Mouse (Mus musculus) heart, embryonic 16.5 days (tissue): ENCODE measurements at regions not wholly inside any gene's neighbourhood (a gene's known extent, or its start where the extent isn't known, plus 50 kb on each side); places are given as distances from the start of the nearest gene placed in this dataset.

Experiments used
- ATAC-seq: fragments of 200-750 bp; cut with Nextera tagmentation; replicated peaks from 2 replicates; pipeline ENCODE4 v1.8.0; 2017; ENCODE audit warnings: moderate number of reproducible peaks; ENCODE audit not compliant: insufficient read depth, low FRiP score; ENCODE audit errors: extremely low read depth
- H3K27ac ChIP-seq: fragments of 300-500 bp; sonication (generic); 2 replicates; pipeline ENCODE4 v1.5.1; 2014; ENCODE audit warnings: mild to moderate bottlenecking, low read length, control low read depth, moderate library complexity
- H3K27me3 ChIP-seq: fragments of 300-500 bp; sonication (generic); 2 replicates; pipeline ENCODE4 v1.6.1; 2014; ENCODE audit warnings: low read length, mixed read lengths; ENCODE audit not compliant: control insufficient read depth, insufficient read depth
- H3K36me3 ChIP-seq: fragments of 300-500 bp; sonication (generic); 2 replicates; pipeline ENCODE4 v1.6.1; 2014; ENCODE audit not compliant: control insufficient read depth, insufficient read depth
- H3K4me1 ChIP-seq: fragments of 300-500 bp; sonication (generic); 2 replicates; pipeline ENCODE4 v1.6.1; 2014; ENCODE audit warnings: low read length, mixed read lengths; ENCODE audit not compliant: control insufficient read depth, insufficient read depth
- H3K4me2 ChIP-seq: fragments of 300-500 bp; sonication (generic); 2 replicates; pipeline ENCODE4 v1.6.1; 2014; ENCODE audit warnings: low read depth, mild to moderate bottlenecking, control low read depth, low read length
- H3K4me3 ChIP-seq: fragments of 300-500 bp; sonication (generic); 2 replicates; pipeline ENCODE4 v1.5.1; 2014; ENCODE audit warnings: mild to moderate bottlenecking, control low read depth, low read length
- H3K9ac ChIP-seq: fragments of 300-500 bp; sonication (generic); 2 replicates; pipeline ENCODE4 v1.6.1; 2014; ENCODE audit warnings: low read length, control low read depth
- H3K9me3 ChIP-seq: fragments of 300-500 bp; sonication (generic); replicated peaks from 2 replicates; pipeline ENCODE4 v1.6.1; 2016; ENCODE audit warnings: low read length; ENCODE audit not compliant: control insufficient read depth
- WGBS: fragments of 180-500 bp; shearing (Covaris S2); extraction: QIAGEN DNeasy Blood & Tissue Kit; methylation state at CpG from one replicate; pipeline ENCODE4 v1.1.7; 2014; 5-methylcytosine and 5-hydroxymethylcytosine counted together

- H3K36me3 ChIP-seq, result no peaks in the 10 kb centered on the region
Measured at GRCm38 (mm10) chr9:50119412-50119811, 225.4 kb downstream of the Rpl10-ps3 start.

GRCm38 (mm10) chr9:50118578-50118977 is 226.2 kb downstream of the Rpl10-ps3 start:
- no peaks in the 10 kb centered on the region for H3K36me3 ChIP-seq
- no peak overlapping the region for H3K4me2 ChIP-seq
- ATAC-seq, result no peak
- 66% methylated on average over 6 of the region's 6 CpGs for WGBS
- no peaks in the 10 kb centered on the region for H3K9me3 ChIP-seq
- no peak overlapping the region for H3K27ac ChIP-seq
- no peaks in the 10 kb centered on the region for H3K27me3 ChIP-seq
- H3K4me3 ChIP-seq, result no peak overlapping the region
- H3K9ac ChIP-seq, result no peak overlapping the region
- no peaks in the 10 kb centered on the region for H3K4me1 ChIP-seq

More at GRCm38 (mm10) chr9:50119412-50119811, 225.4 kb downstream of the Rpl10-ps3 start:
- no peaks in the 10 kb centered on the region for H3K4me1 ChIP-seq
- H3K9me3 ChIP-seq, result no peaks in the 10 kb centered on the region
- no peak for ATAC-seq
- no peak overlapping the region for H3K4me3 ChIP-seq
- WGBS, result 84% methylated on average over 5 of the region's 5 CpGs
- no peak overlapping the region for H3K4me2 ChIP-seq
- H3K27me3 ChIP-seq, result no peaks in the 10 kb centered on the region
- H3K9ac ChIP-seq, result no peak overlapping the region
- no peak overlapping the region for H3K27ac ChIP-seq

GRCm38 (mm10) chr9:50106551-50106950 is 238.2 kb downstream of the Rpl10-ps3 start:
- Histone ChIP-seq H3K27me3 (no peaks in the 10 kb centered on the region), H3K4me3 (no peak overlapping the region), H3K4me1 (no peaks in the 10 kb centered on the region), H3K36me3 (no peaks in the 10 kb centered on the region), H3K9ac (no peak overlapping the region), H3K4me2 (no peak overlapping the region), H3K27ac (no peak overlapping the region), H3K9me3 (no peaks in the 10 kb centered on the region)
- WGBS, result 70% methylated on average over 4 of the region's 4 CpGs
- no peak for ATAC-seq

- no peaks in the 10 kb centered on the region for H3K27me3 ChIP-seq
- no peak overlapping the region for H3K4me3 ChIP-seq
- H3K4me1 ChIP-seq, result no peaks in the 10 kb centered on the region
- H3K9me3 ChIP-seq, result no peaks in the 10 kb centered on the region
- no peak for ATAC-seq
- no peak overlapping the region for H3K27ac ChIP-seq
- H3K9ac ChIP-seq, result no peak overlapping the region
- H3K4me2 ChIP-seq, result no peak overlapping the region
- 51% methylated on average over 1 of the region's 1 CpGs for WGBS
- H3K36me3 ChIP-seq, result no peaks in the 10 kb centered on the region
Measured at GRCm38 (mm10) chr9:50102766-50103165, 242.0 kb downstream of the Rpl10-ps3 start.

- H3K4me3 ChIP-seq, result no peak overlapping the region
- no peaks in the 10 kb centered on the region for H3K27me3 ChIP-seq
- 71% methylated on average over 1 of the region's 1 CpGs for WGBS
- no peaks in the 10 kb centered on the region for H3K4me1 ChIP-seq
- no peak overlapping the region for H3K4me2 ChIP-seq
- no peaks in the 10 kb centered on the region for H3K9me3 ChIP-seq
- H3K9ac ChIP-seq, result no peak overlapping the region
- H3K27ac ChIP-seq, result no peak overlapping the region
- no peak for ATAC-seq
- no peaks in the 10 kb centered on the region for H3K36me3 ChIP-seq
Measured at GRCm38 (mm10) chr9:50101061-50101460, 243.7 kb downstream of the Rpl10-ps3 start.

- no peak for ATAC-seq
Measured at GRCm38 (mm10) chr9:50090968-50091367, 253.8 kb downstream of the Rpl10-ps3 start.

GRCm38 (mm10) chr9:50089916-50090315 is 254.9 kb downstream of the Rpl10-ps3 start:
- ATAC-seq, result no peak
- Histone ChIP-seq H3K27ac (no peak overlapping the region), H3K9me3 (no peaks in the 10 kb centered on the region), H3K27me3 (no peaks in the 10 kb centered on the region), H3K4me2 (no peak overlapping the region), H3K4me1 (no peaks in the 10 kb centered on the region), H3K9ac (no peak overlapping the region), H3K36me3 (no peaks in the 10 kb centered on the region), H3K4me3 (no peak overlapping the region)
- WGBS, result 69% methylated on average over 3 of the region's 3 CpGs

More at GRCm38 (mm10) chr9:50090968-50091367, 253.8 kb downstream of the Rpl10-ps3 start:
- Histone ChIP-seq H3K27me3 (no peaks in the 10 kb centered on the region), H3K27ac (no peak overlapping the region), H3K4me3 (no peak overlapping the region), H3K4me1 (no peaks in the 10 kb centered on the region), H3K36me3 (no peaks in the 10 kb centered on the region), H3K4me2 (no peak overlapping the region), H3K9ac (no peak overlapping the region), H3K9me3 (no peaks in the 10 kb centered on the region)
- WGBS, result 76% methylated on average over 8 of the region's 8 CpGs

- no peaks in the 10 kb centered on the region for H3K36me3 ChIP-seq
- H3K4me3 ChIP-seq, result no peak overlapping the region
- 68% methylated on average over 3 of the region's 3 CpGs for WGBS
- no peaks in the 10 kb centered on the region for H3K4me1 ChIP-seq
- H3K27me3 ChIP-seq, result no peaks in the 10 kb centered on the region
- no peak for ATAC-seq
- H3K27ac ChIP-seq, result no peak overlapping the region
- no peaks in the 10 kb centered on the region for H3K9me3 ChIP-seq
- no peak overlapping the region for H3K4me2 ChIP-seq
- no peak overlapping the region for H3K9ac ChIP-seq
Measured at GRCm38 (mm10) chr9:50080205-50080604, 264.6 kb downstream of the Rpl10-ps3 start.

GRCm38 (mm10) chr9:50068576-50068975 is 269.9 kb upstream of the Ncam1 start:
- Histone ChIP-seq H3K9ac (no peak overlapping the region), H3K4me1 (no peaks in the 10 kb centered on the region), H3K4me3 (no peak overlapping the region), H3K9me3 (no peaks in the 10 kb centered on the region), H3K36me3 (no peaks in the 10 kb centered on the region), H3K27me3 (no peaks in the 10 kb centered on the region), H3K4me2 (no peak overlapping the region), H3K27ac (no peak overlapping the region)
- ATAC-seq, result no peak
- WGBS, result 49% methylated on average over 2 of the region's 2 CpGs
